Mouse (Mus musculus) hindbrain, embryonic 15.5 days (tissue): ENCODE measurements around the gene Ptpn3. TPM values are rescaled to one million over a fixed set of nuclear protein-coding genes. Genes with fewer than 3 reads are reported as not detected.
A peak's percentile ranks its signal among the peaks of the same experiment; 100 is the strongest.

Experiments used
- ATAC-seq: fragments of 200-750 bp; cut with Nextera tagmentation; 2 replicates; pipeline ENCODE4 v1.8.0; 2017; ENCODE audit warnings: low read depth, moderate number of reproducible peaks, moderate TSS enrichment; ENCODE audit not compliant: low FRiP score
- H3K27ac ChIP-seq: fragments of 300-500 bp; sonication (generic); replicated peaks from 2 replicates; pipeline ENCODE4 v1.5.1; 2015; ENCODE audit warnings: mild to moderate bottlenecking, inconsistent platforms
- H3K27me3 ChIP-seq: fragments of 300-500 bp; sonication (generic); 2 replicates; pipeline ENCODE4 v1.6.1; 2015; ENCODE audit warnings: control low read depth, inconsistent platforms
- H3K36me3 ChIP-seq: fragments of 300-500 bp; sonication (generic); 2 replicates; pipeline ENCODE4 v1.6.1; 2015; ENCODE audit warnings: control low read depth, inconsistent platforms
- H3K4me1 ChIP-seq: fragments of 300-500 bp; sonication (generic); replicated peaks from 2 replicates; pipeline ENCODE4 v1.6.1; 2015; ENCODE audit warnings: control low read depth, inconsistent platforms
- H3K4me2 ChIP-seq: fragments of 300-500 bp; sonication (generic); 2 replicates; pipeline ENCODE4 v1.6.1; 2015; ENCODE audit warnings: moderate library complexity, mild to moderate bottlenecking, inconsistent platforms
- H3K4me3 ChIP-seq: fragments of 300-500 bp; sonication (generic); 2 replicates; pipeline ENCODE4 v1.5.1; 2015; ENCODE audit warnings: mild to moderate bottlenecking, inconsistent platforms
- H3K9ac ChIP-seq: fragments of 300-500 bp; sonication (generic); 2 replicates; pipeline ENCODE4 v1.6.1; 2015; ENCODE audit warnings: inconsistent platforms
- H3K9me3 ChIP-seq: fragments of 300-500 bp; sonication (generic); 2 replicates; pipeline ENCODE4 v1.6.1; 2016; ENCODE audit warnings: control low read depth, inconsistent platforms
- WGBS: fragments of 180-500 bp; shearing (Covaris S2); methylation state at CpG from one replicate; pipeline ENCODE4 v1.1.7; 2015; 5-methylcytosine and 5-hydroxymethylcytosine counted together
- polyA plus RNA-seq: library from polyadenylated mRNA; unstranded; fragments of >200 nt; fragmentation: Nextera tagmentation; extraction: Ambion mirVana; gene quantifications from 2 replicates; pipeline ENCODE4 v1.2.1, GENCODE M21; 2015

Ptpn3 gene
- polyA plus RNA-seq, 1 experiment from 2014 or later, result 4.0 TPM

- no peaks in the 10 kb centered on the region for H3K4me1 ChIP-seq
- 76% methylated on average over 8 of the region's 8 CpGs for WGBS
- H3K9me3 ChIP-seq, result no peaks in the 10 kb centered on the region
- H3K9ac ChIP-seq, result no peak overlapping the region
- H3K36me3 ChIP-seq, result no peaks in the 10 kb centered on the region
- H3K4me2 ChIP-seq, result no peak overlapping the region
- H3K27ac ChIP-seq, result no peak overlapping the region
- no peak overlapping the region for H3K4me3 ChIP-seq
- ATAC-seq, result no peak
- H3K27me3 ChIP-seq, result no peaks in the 10 kb centered on the region
These were observed 10.9 kb upstream of the Ptpn3 start for GRCm38 (mm10) chr4:57312256-57313166.

- H3K27me3 ChIP-seq, result no peaks in the 10 kb centered on the region
- WGBS, result 93% methylated on average over 4 of the region's 4 CpGs
These were observed 10.1 kb upstream of the Ptpn3 start for GRCm38 (mm10) chr4:57311750-57312149.

GRCm38 (mm10) chr4:57308214-57309000, 6.8 kb upstream of the Ptpn3 start:
- Histone ChIP-seq H3K9ac (no peak overlapping the region), H3K4me3 (no peak overlapping the region), H3K4me1 (0 out of 2 replicates have a peak, but pooled peaks cover 3% of the 10 kb centered on the region), H3K27me3 (no peaks in the 10 kb centered on the region), H3K27ac (no peak overlapping the region), H3K4me2 (peak overlapping the region; percentile 12), H3K36me3 (no peaks in the 10 kb centered on the region), H3K9me3 (no peaks in the 10 kb centered on the region)
- no peak for ATAC-seq
- whole genome bisulfite sequencing, result 44% methylated on average over 26 of the region's 26 CpGs

More at GRCm38 (mm10) chr4:57311750-57312149, 10.1 kb upstream of the Ptpn3 start:
- no peaks in the 10 kb centered on the region for H3K9me3 ChIP-seq
- H3K9ac ChIP-seq, result no peak overlapping the region
- H3K4me3 ChIP-seq, result no peak overlapping the region
- no peak overlapping the region for H3K4me2 ChIP-seq
- H3K27ac ChIP-seq, result no peak overlapping the region
- no peaks in the 10 kb centered on the region for H3K36me3 ChIP-seq
- H3K4me1 ChIP-seq, result no peaks in the 10 kb centered on the region
- ATAC-seq, result no peak

GRCm38 (mm10) chr4:57307747-57308146, 6.1 kb upstream of the Ptpn3 start:
- Histone ChIP-seq H3K36me3 (no peaks in the 10 kb centered on the region), H3K4me1 (0 out of 2 replicates have a peak, but pooled peaks cover 3% of the 10 kb centered on the region), H3K27me3 (no peaks in the 10 kb centered on the region), H3K9ac (no peak overlapping the region), H3K27ac (no peak overlapping the region), H3K9me3 (no peaks in the 10 kb centered on the region), H3K4me2 (no peak overlapping the region), H3K4me3 (no peak overlapping the region)
- no peak for ATAC-seq
- 85% methylated on average over 4 of the region's 4 CpGs for WGBS

GRCm38 (mm10) chr4:57306260-57306659, 4.6 kb upstream of the Ptpn3 start:
- Histone ChIP-seq H3K9me3 (no peaks in the 10 kb centered on the region), H3K27ac (no peak overlapping the region), H3K4me2 (no peak overlapping the region), H3K27me3 (no peaks in the 10 kb centered on the region), H3K9ac (no peak overlapping the region), H3K4me1 (0 out of 2 replicates have a peak, but pooled peaks cover 8% of the 10 kb centered on the region), H3K4me3 (no peak overlapping the region), H3K36me3 (no peaks in the 10 kb centered on the region)
- WGBS, result 94% methylated on average over 4 of the region's 4 CpGs
- ATAC-seq, result no peak

- H3K4me1 ChIP-seq, result peaks cover 13% of the 10 kb centered on the region
- H3K4me2 ChIP-seq, result no peak overlapping the region
- no peaks in the 10 kb centered on the region for H3K36me3 ChIP-seq
- H3K4me3 ChIP-seq, result no peak overlapping the region
- H3K27ac ChIP-seq, result no peak overlapping the region
- H3K9me3 ChIP-seq, result no peaks in the 10 kb centered on the region
- WGBS, result 32% methylated on average over 7 of the region's 7 CpGs
- H3K9ac ChIP-seq, result no peak overlapping the region
- ATAC-seq, result no peak
- H3K27me3 ChIP-seq, result no peaks in the 10 kb centered on the region
These were observed 4.0 kb upstream of the Ptpn3 start for GRCm38 (mm10) chr4:57305644-57306043.

- H3K9me3 ChIP-seq, result no peaks in the 10 kb centered on the region
- peak overlapping the region; percentile 51; the same call in 1 of the 2 replicates for H3K27ac ChIP-seq
- peak overlapping the region; percentile 84 for H3K4me3 ChIP-seq
- H3K36me3 ChIP-seq, result no peaks in the 10 kb centered on the region
- ATAC-seq, result no peak
- peak overlapping the region; percentile 74 for H3K9ac ChIP-seq
- under 1% methylated on average over 37 of the region's 37 CpGs for WGBS
- peak overlapping the region; percentile 94 for H3K4me2 ChIP-seq
- 0 out of 2 replicates have a peak, but pooled peaks cover 3% of the 10 kb centered on the region for H3K27me3 ChIP-seq
- peaks cover 39% of the 10 kb centered on the region for H3K4me1 ChIP-seq
These were observed 898 bp downstream of the Ptpn3 start for GRCm38 (mm10) chr4:57300469-57301409.

- H3K9me3 ChIP-seq, result no peaks in the 10 kb centered on the region
- no peaks in the 10 kb centered on the region for H3K36me3 ChIP-seq
- peak; percentile 52 for ATAC-seq
- H3K27me3 ChIP-seq, result peaks cover 3% of the 10 kb centered on the region; the same call in 1 of the 2 replicates
- H3K4me2 ChIP-seq, result peak overlapping the region; percentile 94
- H3K9ac ChIP-seq, result peak overlapping the region; percentile 74
- peak overlapping the region; percentile 84 for H3K4me3 ChIP-seq
- peak overlapping the region; percentile 51; the same call in 1 of the 2 replicates for H3K27ac ChIP-seq
- peaks cover 37% of the 10 kb centered on the region for H3K4me1 ChIP-seq
- WGBS, result under 1% methylated on average over 66 of the region's 97 CpGs
These were observed 1.8 kb downstream of the Ptpn3 start for GRCm38 (mm10) chr4:57299701-57300468.

GRCm38 (mm10) chr4:57299308-57299700, 2.3 kb downstream of the Ptpn3 start:
- peaks cover 37% of the 10 kb centered on the region for H3K4me1 ChIP-seq
- peak overlapping the region; percentile 84 for H3K4me3 ChIP-seq
- peaks cover 3% of the 10 kb centered on the region; the same call in 1 of the 2 replicates for H3K27me3 ChIP-seq
- no peaks in the 10 kb centered on the region for H3K9me3 ChIP-seq
- H3K27ac ChIP-seq, result peak overlapping the region; percentile 51; the same call in 1 of the 2 replicates
- WGBS, result 1% methylated on average over 9 of the region's 9 CpGs
- ATAC-seq, result no peak
- H3K9ac ChIP-seq, result peak overlapping the region; percentile 74
- no peaks in the 10 kb centered on the region for H3K36me3 ChIP-seq
- H3K4me2 ChIP-seq, result peak overlapping the region; percentile 94

- H3K27me3 ChIP-seq, result peaks cover 3% of the 10 kb centered on the region; the same call in 1 of the 2 replicates
- H3K36me3 ChIP-seq, result no peaks in the 10 kb centered on the region
- H3K27ac ChIP-seq, result no peak overlapping the region
- 58% methylated on average over 4 of the region's 4 CpGs for WGBS
- H3K4me3 ChIP-seq, result 0 out of 2 replicates have a peak overlapping the region, but pooled peaks have one; percentile 84
- H3K9me3 ChIP-seq, result no peaks in the 10 kb centered on the region
- peaks cover 37% of the 10 kb centered on the region for H3K4me1 ChIP-seq
- no peak overlapping the region for H3K9ac ChIP-seq
- no peak for ATAC-seq
- peak overlapping the region; percentile 94; the same call in 1 of the 2 replicates for H3K4me2 ChIP-seq
These were observed 3.5 kb downstream of the Ptpn3 start for GRCm38 (mm10) chr4:57298181-57298580.
